Mouse (Mus musculus) liver, embryonic 14.5 days (tissue): ENCODE measurements around the gene Letm1. TPM values are rescaled to one million over a fixed set of nuclear protein-coding genes. Genes with fewer than 3 reads are reported as not detected.

Experiments
- ATAC-seq: fragments of 200-750 bp; cut with Nextera tagmentation; 2 replicates; pipeline ENCODE4 v1.8.0; 2017; ENCODE audit warnings: moderate number of reproducible peaks, mild to moderate bottlenecking, moderate library complexity; ENCODE audit not compliant: insufficient read depth
- DNase-seq, 3 experiments: peaks; one replicate each; pipeline ENCODE4 v3.0.0-alpha.2; 2012 to 2013; ENCODE audit warnings: low read depth in 3 of 3, low spot score in 3 of 3
- H3K27ac ChIP-seq: fragments of 300-500 bp; sonication (generic); 2 replicates; pipeline ENCODE4 v1.5.1; 2014; ENCODE audit warnings: moderate library complexity, mild to moderate bottlenecking, control low read depth, inconsistent platforms
- H3K27me3 ChIP-seq: fragments of 300-500 bp; sonication (generic); 2 replicates; pipeline ENCODE4 v1.6.1; 2014; ENCODE audit warnings: mild to moderate bottlenecking, low read length, moderate library complexity; ENCODE audit not compliant: control insufficient read depth, insufficient read depth
- H3K36me3 ChIP-seq: fragments of 300-500 bp; sonication (generic); replicated peaks from 2 replicates; pipeline ENCODE4 v1.6.1; 2014; ENCODE audit warnings: low read depth; ENCODE audit not compliant: control insufficient read depth, insufficient read depth
- H3K4me1 ChIP-seq, 2 experiments: fragments of 200-500 bp in 1 of 2; fragments of 300-500 bp in 1 of 2; sonication (generic) in 1 of 2; replicated peaks; 2 replicates each; pipeline ENCODE4 v1.6.1; 2012 to 2014; ENCODE audit warnings: antibody characterized with exemption in 1 of 2, inconsistent platforms in 1 of 2, low read length in 1 of 2; ENCODE audit not compliant: control insufficient read depth in 2 of 2, insufficient read depth in 2 of 2
- H3K4me2 ChIP-seq: fragments of 300-500 bp; sonication (generic); 2 replicates; pipeline ENCODE4 v1.6.1; 2014; ENCODE audit warnings: low read depth, mild to moderate bottlenecking, control low read depth, moderate library complexity
- H3K4me3 ChIP-seq, 2 experiments: fragments of 200-500 bp in 1 of 2; fragments of 300-500 bp in 1 of 2; sonication (generic) in 1 of 2; 2 replicates each; pipeline ENCODE4 v1.5.1; 2012 to 2014; ENCODE audit warnings: low read depth in 2 of 2, low read length in 2 of 2, mild to moderate bottlenecking in 2 of 2, control low read depth in 1 of 2, inconsistent platforms in 1 of 2, moderate library complexity in 1 of 2; ENCODE audit not compliant: insufficient read depth in 1 of 2
- H3K9ac ChIP-seq: fragments of 300-500 bp; sonication (generic); replicated peaks from 2 replicates; pipeline ENCODE4 v1.6.1; 2014; ENCODE audit warnings: mild to moderate bottlenecking, control low read depth, moderate library complexity
- H3K9me3 ChIP-seq: fragments of 300-500 bp; sonication (generic); 2 replicates; pipeline ENCODE4 v1.6.1; 2016; ENCODE audit warnings: low read length, mixed read lengths; ENCODE audit not compliant: control insufficient read depth
- CTCF ChIP-seq: IDR thresholded peaks from 2 replicates; pipeline ENCODE4 v1.5.1; 2016; ENCODE audit warnings: antibody characterized with exemption, low read depth, control low read depth
- EP300 ChIP-seq: IDR thresholded peaks from 2 replicates; pipeline ENCODE4 v1.6.1; 2016; ENCODE audit warnings: antibody characterized with exemption, low read depth
- whole genome bisulfite sequencing: fragments of 180-500 bp; shearing (Covaris S2); extraction: QIAGEN DNeasy Blood & Tissue Kit; methylation state at CpG from one replicate; pipeline ENCODE4 v1.1.7; 2014; ENCODE audit not compliant: insufficient replicate concordance; 5-methylcytosine and 5-hydroxymethylcytosine counted together
- polyA plus RNA-seq, 2 experiments: library from polyadenylated mRNA; depleted of rRNA in 1 of 2; stranded (reverse) in 1 of 2; unstranded in 1 of 2; fragments of >200 nt; fragmentation: Nextera tagmentation in 1 of 2; extraction: Ambion mirVana in 1 of 2; gene quantifications; 2 replicates each; pipeline versions ENCODE4 v1.2.1 to v1.2.3; 2012 to 2014

Letm1 gene
- polyA plus RNA-seq, 2 experiments = 7.9 to 13.4 TPM

- ATAC-seq = no peak
- H3K9me3 ChIP-seq = no peaks in the 10 kb centered on the region
- TF ChIP-seq EP300 (no peak), CTCF (no peak)
- WGBS = 27% methylated on average over 9 of the region's 9 CpGs
- peak overlapping the region; percentile 59; the same call in 1 of the 2 replicates for H3K27ac ChIP-seq
- H3K4me1 ChIP-seq = peaks cover 24 to 28% of the 10 kb centered on the region in 2 experiments
- H3K36me3 ChIP-seq = no peaks in the 10 kb centered on the region; the same call in 1 of the 2 replicates
- H3K4me3 ChIP-seq = peak overlapping the region; percentile 69 to 96
- no peaks in the 10 kb centered on the region for H3K27me3 ChIP-seq
- H3K4me2 ChIP-seq = peak overlapping the region; percentile 99
- H3K9ac ChIP-seq = peak overlapping the region; percentile 99
- DNase-seq = no peak
Measured at GRCm38 (mm10) chr5:33819141-33819875, 36.7 kb upstream of the Letm1 start.

- no peak for ATAC-seq
- H3K36me3 ChIP-seq = no peaks in the 10 kb centered on the region; the same call in 1 of the 2 replicates
- no peak for DNase-seq
- H3K4me3 ChIP-seq = no peak overlapping the region
- no peaks in the 10 kb centered on the region for H3K27me3 ChIP-seq
- no peaks in the 10 kb centered on the region for H3K9me3 ChIP-seq
- no peak overlapping the region for H3K9ac ChIP-seq
- H3K4me2 ChIP-seq = no peak overlapping the region
- no peak overlapping the region for H3K27ac ChIP-seq
- WGBS = 58% methylated on average over 5 of the region's 5 CpGs
- H3K4me1 ChIP-seq = peaks cover 24 to 26% of the 10 kb centered on the region in 2 experiments
- TF ChIP-seq CTCF = no peak
- no peak for TF ChIP-seq EP300
Measured at GRCm38 (mm10) chr5:33818104-33818503, 35.5 kb upstream of the Letm1 start.

GRCm38 (mm10) chr5:33816008-33816725 is 33.5 kb upstream of the Letm1 start:
- ATAC-seq = no peak
- no peaks in the 10 kb centered on the region for H3K36me3 ChIP-seq
- no peak for TF ChIP-seq CTCF
- no peak for TF ChIP-seq EP300
- H3K4me2 ChIP-seq = no peak overlapping the region
- WGBS = 41% methylated on average over 6 of the region's 6 CpGs
- no peak overlapping the region for H3K4me3 ChIP-seq
- no peak overlapping the region for H3K9ac ChIP-seq
- H3K4me1 ChIP-seq = peaks cover 21 to 23% of the 10 kb centered on the region in 2 experiments
- H3K9me3 ChIP-seq = no peaks in the 10 kb centered on the region
- no peak for DNase-seq
- no peak overlapping the region for H3K27ac ChIP-seq
- H3K27me3 ChIP-seq = no peaks in the 10 kb centered on the region

GRCm38 (mm10) chr5:33811519-33811918 is 28.9 kb upstream of the Letm1 start:
- 72% methylated on average over 4 of the region's 4 CpGs for WGBS
- ATAC-seq = no peak
- peak; percentile 30; the same call in 1 of the 2 replicates for TF ChIP-seq CTCF
- TF ChIP-seq EP300 = no peak
- Histone ChIP-seq H3K9ac (no peak overlapping the region), H3K27me3 (no peaks in the 10 kb centered on the region), H3K4me3 (no peak overlapping the region), H3K27ac (no peak overlapping the region), H3K9me3 (no peaks in the 10 kb centered on the region), H3K4me1 (peaks cover 7% of the 10 kb centered on the region in 2 experiments), H3K4me2 (no peak overlapping the region), H3K36me3 (no peaks in the 10 kb centered on the region)
- no peak for DNase-seq

GRCm38 (mm10) chr5:33803337-33803736 is 20.7 kb upstream of the Letm1 start:
- no peak for DNase-seq
- Histone ChIP-seq H3K4me2 (no peak overlapping the region), H3K9me3 (no peaks in the 10 kb centered on the region; the same call in 1 of the 2 replicates), H3K9ac (no peak overlapping the region), H3K36me3 (no peaks in the 10 kb centered on the region), H3K27ac (no peak overlapping the region), H3K27me3 (no peaks in the 10 kb centered on the region), H3K4me1 (no peaks in the 10 kb centered on the region), H3K4me3 (no peak overlapping the region)
- ATAC-seq = no peak
- 47% methylated on average over 2 of the region's 2 CpGs for WGBS
- TF ChIP-seq CTCF (no peak), EP300 (no peak)
